Mouse (Mus musculus): Measurements from ENCODE around the gene Nat9.

Nat9 gene

DNA sequence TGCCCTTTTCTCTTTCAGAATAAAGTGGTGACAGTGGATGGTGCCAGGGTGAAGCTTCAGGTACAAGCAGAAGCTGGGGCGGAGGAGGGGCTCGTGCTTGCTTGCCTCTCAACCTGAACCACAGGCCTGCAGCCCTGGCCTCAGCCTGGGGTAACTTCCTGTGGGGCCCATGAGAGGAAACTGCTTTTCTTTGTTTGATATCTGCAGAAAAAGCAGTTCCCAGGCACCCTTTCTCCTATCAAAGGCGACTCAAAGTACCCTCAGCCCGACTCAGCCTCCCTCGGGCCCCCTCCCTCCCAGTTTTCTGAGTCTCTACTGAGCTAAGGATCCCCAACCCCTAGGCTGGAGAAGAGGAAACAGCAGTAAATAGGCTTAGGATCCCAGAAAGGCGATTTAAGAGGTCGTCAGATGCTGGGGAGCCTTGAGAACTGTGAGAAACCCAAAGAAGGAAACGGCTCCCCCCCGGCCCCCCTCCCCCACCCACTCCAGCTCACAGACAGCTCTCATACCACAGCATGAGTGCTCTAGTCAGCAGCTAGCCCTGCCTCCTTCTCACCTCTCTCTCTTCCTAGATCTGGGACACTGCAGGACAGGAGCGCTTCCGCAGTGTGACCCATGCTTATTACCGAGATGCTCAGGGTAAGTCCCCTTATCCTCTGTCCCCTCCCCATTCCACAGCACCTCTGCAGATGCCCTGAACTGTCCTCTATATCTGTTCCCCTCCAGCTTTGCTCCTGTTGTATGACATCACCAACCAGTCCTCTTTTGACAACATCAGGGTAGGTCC lies 29.5 kb downstream of the Nat9 start:
- in situ Hi-C loops (cut with MboI, MseI), result loop anchor here (5.0 kb wide), 1 partner anchor 114 kb away; no protein-coding TSS in a partner anchor

DNA sequence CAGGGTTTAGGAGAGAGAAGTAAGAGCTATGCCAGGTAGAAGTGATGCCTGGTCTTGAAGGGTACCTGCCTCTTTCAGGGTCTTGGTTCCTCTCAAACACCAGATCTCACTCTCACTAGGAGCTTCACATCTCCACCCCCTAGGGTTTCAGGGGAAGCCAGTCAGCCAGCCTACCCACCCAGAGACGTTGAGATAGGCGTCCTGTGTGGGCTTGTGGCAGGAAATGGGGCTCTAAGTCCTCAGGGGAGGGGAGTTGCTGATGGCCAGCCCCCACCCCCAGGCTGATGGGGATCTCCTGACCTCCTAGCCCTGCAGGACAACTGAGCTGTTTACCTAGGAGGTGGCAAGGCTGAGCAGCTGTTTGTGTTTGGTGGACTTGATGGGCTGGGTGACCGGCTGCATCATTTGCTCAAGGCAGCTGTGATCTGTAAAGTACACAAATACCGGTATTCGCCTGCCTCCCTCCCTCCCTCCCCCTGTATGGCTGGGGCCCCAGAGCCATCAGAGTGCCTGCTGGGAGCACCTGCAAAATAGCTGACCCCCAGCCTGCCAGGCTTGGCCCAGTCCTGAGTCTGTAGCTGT lies 32.5 kb downstream of the Nat9 start:
- in situ Hi-C loops (cut with MboI, MseI), result loop anchor here (5.0 kb wide), 1 partner anchor 117 kb away; no protein-coding TSS in a partner anchor

GRCm38 (mm10) chr11:115153699-115154292 lies 33.9 kb downstream of the Nat9 start:
- in situ Hi-C loops (cut with MboI, MseI), result loop anchor here (5.0 kb wide), 1 partner anchor 61 kb away; the partner anchor contains the start of gene Rab37

DNA sequence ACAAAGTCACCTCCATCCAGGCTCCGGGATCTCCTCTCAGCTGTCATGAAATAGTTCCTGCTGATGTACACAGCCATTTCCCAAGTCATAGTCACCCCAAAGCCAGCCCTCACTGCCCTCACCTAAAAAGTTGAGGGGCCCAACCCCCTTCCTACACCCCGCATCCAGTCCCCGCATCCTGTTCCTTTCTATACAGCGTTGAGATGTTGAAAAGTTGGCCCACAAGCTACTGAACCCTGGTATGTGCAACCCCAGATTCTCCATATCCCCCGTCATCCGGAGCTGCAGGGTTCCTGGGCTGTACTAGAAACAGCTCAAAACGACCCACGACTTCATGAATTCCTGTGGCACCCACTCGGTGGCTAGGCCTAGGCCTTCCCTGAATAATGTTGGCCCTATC lies 34.6 kb downstream of the Nat9 start:
- in situ Hi-C loops (cut with MboI, MseI), result loop anchor here (5.0 kb wide), 1 partner anchor 61 kb away; the partner anchor contains the start of gene Rab37

GRCm38 (mm10) chr11:115151755-115152429 lies 35.8 kb downstream of the Nat9 start:
- in situ Hi-C loops (cut with MboI, MseI), result loop anchor here (5.0 kb wide), 1 partner anchor 60 kb away; the partner anchor contains the start of gene Rab37

- in situ Hi-C loops (cut with MboI, MseI), result loop anchor here (5.0 kb wide), 1 partner anchor 58 kb away; the partner anchor contains the start of gene Rab37
Measured at GRCm38 (mm10) chr11:115150741-115151254, 36.9 kb downstream of the Nat9 start.

- in situ Hi-C loops (cut with MboI, MseI), result no loop called here
Measured at GRCm38 (mm10) chr11:115147813-115148212, 39.8 kb downstream of the Nat9 start.

- in situ Hi-C loops (cut with MboI, MseI), result no loop called here
Measured at GRCm38 (mm10) chr11:115141970-115142369, 45.7 kb downstream of the Nat9 start.

DNA sequence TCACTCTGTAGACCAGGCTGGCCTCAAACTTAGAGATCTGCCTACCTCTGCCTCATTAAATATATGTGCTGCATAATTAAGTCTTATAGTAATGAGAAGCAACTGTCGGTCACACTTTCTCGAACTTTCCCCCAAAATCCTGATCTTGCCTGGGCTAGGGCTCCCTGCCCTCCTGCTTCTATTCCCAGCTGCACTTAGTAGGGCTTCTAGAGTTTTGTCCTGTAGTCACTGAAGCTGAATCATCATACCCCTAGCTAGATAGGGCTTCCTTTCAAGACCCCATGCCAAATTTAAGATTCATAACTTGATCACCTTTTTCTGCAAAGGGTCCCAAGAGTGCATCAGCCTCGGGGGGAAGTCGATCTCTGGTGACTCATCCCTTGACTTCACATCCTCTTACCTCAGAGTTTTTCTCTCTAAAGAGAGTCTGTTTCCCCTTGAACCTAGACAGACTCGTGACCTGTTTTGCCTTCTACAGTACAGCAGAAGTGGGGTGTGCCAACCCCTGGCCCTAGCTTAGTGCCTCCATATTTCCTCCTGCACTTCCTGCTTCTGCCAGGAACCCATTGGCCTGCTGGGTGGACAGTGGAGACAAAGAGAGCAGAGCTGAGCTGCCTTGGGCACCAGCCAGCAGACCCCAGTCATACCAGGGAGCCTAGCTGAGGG lies 48.9 kb downstream of the Nat9 start:
- in situ Hi-C loops (cut with MboI, MseI), result no loop called here

DNA sequence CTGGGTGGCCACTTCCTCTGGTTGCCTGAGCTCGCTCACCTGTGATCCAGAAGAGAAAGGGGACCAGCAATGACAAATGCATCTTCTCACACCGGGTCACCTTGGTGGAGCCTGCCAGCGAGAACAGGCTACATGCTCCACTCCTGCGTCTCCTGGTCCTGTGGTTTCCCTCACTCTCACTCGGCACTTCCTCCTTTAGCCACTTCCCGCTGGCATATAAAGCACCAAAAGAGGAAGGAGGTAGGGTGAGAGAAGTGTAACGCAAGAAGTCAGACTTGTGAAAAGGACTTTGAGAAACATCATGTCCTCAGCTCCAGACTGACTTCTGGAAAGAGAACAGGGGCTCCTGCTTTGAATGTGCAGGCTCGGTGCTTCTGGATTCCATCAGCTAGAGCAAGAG lies 53.9 kb downstream of the Nat9 start, which contains the start of gene Cd300lf:
Gene Cd300lf (minus strand): TSS at position 193 of the 400 bp plus-strand sequence.
- in situ Hi-C loops (cut with MboI, MseI), result no loop called here

Data from regulatory T cell (primary cell).